ENCODE assay signal across 15 mouse cellular contexts in the genomic region with DNA sequence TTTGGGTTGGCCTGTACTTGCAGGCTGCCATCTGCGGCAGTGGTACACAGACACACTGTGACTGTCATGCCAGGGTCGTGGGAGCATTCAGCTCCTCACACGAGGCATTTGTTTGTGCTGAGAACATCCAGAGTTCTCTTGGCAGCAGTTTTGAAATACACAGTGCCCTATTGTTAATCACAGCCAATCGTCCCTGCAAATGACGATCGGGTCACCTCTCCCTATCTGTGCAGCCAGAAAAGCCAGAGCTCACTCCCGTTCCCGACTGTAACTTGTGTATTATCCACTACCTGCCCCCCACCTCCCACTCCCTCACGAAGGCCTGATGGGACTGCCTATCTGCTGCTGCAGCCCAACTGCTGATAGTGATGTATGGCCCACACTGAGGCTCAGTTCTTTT.
DNase-seq lines count a peak whose midpoint lies in the region; ATAC-seq and TF ChIP-seq lines count a peak whose summit lies in the region.
"Had no signal": no experiment of that assay in that cellular context is flagged by ENCODE, and none has a peak within 500 bp of the region (broad histone marks: within the 10 kb centered on the region; RNA-seq: fewer than 3 reads in every experiment).

No protein-coding gene starts in this region.

- H3K9me3 ChIP-seq in forebrain, embryonic 12.5 days: 0 out of 2 replicates have a peak, but pooled peaks cover 6% of the 10 kb centered on the region
- no peaks in the 10 kb centered on the region for H3K9me3 ChIP-seq in forebrain, embryonic 13.5 days (replicated peaks)
- H3K9me3 ChIP-seq in midbrain, embryonic 13.5 days: no peaks in the 10 kb centered on the region
- H3K9me3 ChIP-seq in midbrain, embryonic 15.5 days: no peaks in the 10 kb centered on the region
- no peaks in the 10 kb centered on the region for H3K9me3 ChIP-seq in forebrain, postnatal 0 days (ENCODE audit: low read length)
- H3K9me3 ChIP-seq in midbrain, postnatal 0 days (ENCODE audit: low read length): no peaks in the 10 kb centered on the region
- H3K9me3 ChIP-seq: heart, embryonic 13.5 days; kidney, embryonic 15.5 days; liver, embryonic 15.5 days had no signal

- intact Hi-C loops in gastrocnemius, postnatal 14 days (cut with DNase I; ENCODE audit: low total_unique reads): no loop called here
- intact Hi-C loops in gastrocnemius, postnatal 36 days (cut with DNase I): no loop called here

- H3K4me1 ChIP-seq in forebrain, embryonic 12.5 days: 0 out of 2 replicates have a peak, but pooled peaks cover 6% of the 10 kb centered on the region
- peaks cover 10% of the 10 kb centered on the region for H3K4me1 ChIP-seq in forebrain, embryonic 13.5 days
- peaks cover 17% of the 10 kb centered on the region for H3K4me1 ChIP-seq in midbrain, embryonic 13.5 days (replicated peaks)
- H3K4me1 ChIP-seq in midbrain, embryonic 15.5 days: peaks cover 10% of the 10 kb centered on the region
- H3K4me1 ChIP-seq in forebrain, postnatal 0 days (ENCODE audit: insufficient read depth): no peaks in the 10 kb centered on the region
- H3K4me1 ChIP-seq in midbrain, postnatal 0 days (ENCODE audit: insufficient read depth, low read length): no peaks in the 10 kb centered on the region
- H3K4me1 ChIP-seq: liver, embryonic 15.5 days had no signal

- no peak overlapping the region for H3K9ac ChIP-seq in forebrain, embryonic 12.5 days
- no peak overlapping the region for H3K9ac ChIP-seq in forebrain, embryonic 13.5 days
- H3K9ac ChIP-seq in midbrain, embryonic 13.5 days (replicated peaks): no peak overlapping the region
- no peak overlapping the region for H3K9ac ChIP-seq in midbrain, embryonic 15.5 days
- no peak overlapping the region for H3K9ac ChIP-seq in forebrain, postnatal 0 days
- H3K9ac ChIP-seq in midbrain, postnatal 0 days (replicated peaks; ENCODE audit: low read length, poor library complexity, severe bottlenecking): no peak overlapping the region
- H3K9ac ChIP-seq: heart, embryonic 13.5 days; kidney, embryonic 15.5 days; liver, embryonic 15.5 days had no signal

- WGBS in forebrain, embryonic 12.5 days: 50% methylated on average over 9 of the region's 9 CpGs
- WGBS in forebrain, embryonic 13.5 days: 44% methylated on average over 9 of the region's 9 CpGs
- 60% methylated on average over 9 of the region's 9 CpGs for WGBS in midbrain, embryonic 13.5 days
- 50% methylated on average over 9 of the region's 9 CpGs for WGBS in midbrain, embryonic 15.5 days
- WGBS in forebrain, postnatal 0 days: 21% methylated on average over 9 of the region's 9 CpGs
- WGBS in midbrain, postnatal 0 days: 54% methylated on average over 9 of the region's 9 CpGs

- no peak for TF ChIP-seq CTCF in forebrain, postnatal 0 days (IDR thresholded peaks at IDR 0.05; ENCODE audit: low read depth)
- TF ChIP-seq CTCF in midbrain, postnatal 0 days (IDR thresholded peaks at IDR 0.05): no peak

- no peak overlapping the region for H3K4me3 ChIP-seq in forebrain, embryonic 12.5 days (replicated peaks)
- no peak overlapping the region for H3K4me3 ChIP-seq in forebrain, embryonic 13.5 days
- no peak overlapping the region for H3K4me3 ChIP-seq in midbrain, embryonic 13.5 days (replicated peaks)
- no peak overlapping the region for H3K4me3 ChIP-seq in midbrain, embryonic 15.5 days
- no peak overlapping the region for H3K4me3 ChIP-seq in forebrain, postnatal 0 days (ENCODE audit: low read depth, low read length)
- H3K4me3 ChIP-seq in midbrain, postnatal 0 days (ENCODE audit: low read depth, low read length): no peak overlapping the region
- H3K4me3 ChIP-seq: heart, embryonic 13.5 days; kidney, embryonic 15.5 days; liver, embryonic 15.5 days had no signal

- 0 out of 2 replicates have a peak overlapping the region, but pooled peaks have one; percentile 15 for H3K27ac ChIP-seq in forebrain, embryonic 12.5 days
- no peak overlapping the region for H3K27ac ChIP-seq in forebrain, embryonic 13.5 days
- no peak overlapping the region for H3K27ac ChIP-seq in midbrain, embryonic 13.5 days
- no peak overlapping the region for H3K27ac ChIP-seq in midbrain, embryonic 15.5 days
- H3K27ac ChIP-seq in forebrain, postnatal 0 days (ENCODE audit: low read depth, low read length): no peak overlapping the region
- no peak overlapping the region for H3K27ac ChIP-seq in midbrain, postnatal 0 days (ENCODE audit: low read depth, low read length)
- H3K27ac ChIP-seq: heart, embryonic 13.5 days; kidney, embryonic 15.5 days; liver, embryonic 15.5 days had no signal

- 0 out of 2 replicates have a peak, but pooled peaks cover 6% of the 10 kb centered on the region for H3K27me3 ChIP-seq in forebrain, embryonic 12.5 days
- no peaks in the 10 kb centered on the region; the same call in 1 of the 2 replicates for H3K27me3 ChIP-seq in forebrain, embryonic 13.5 days
- H3K27me3 ChIP-seq in midbrain, embryonic 13.5 days: no peaks in the 10 kb centered on the region
- H3K27me3 ChIP-seq in midbrain, embryonic 15.5 days (replicated peaks): no peaks in the 10 kb centered on the region
- no peaks in the 10 kb centered on the region for H3K27me3 ChIP-seq in forebrain, postnatal 0 days (ENCODE audit: insufficient read depth, low read length)
- no peaks in the 10 kb centered on the region for H3K27me3 ChIP-seq in midbrain, postnatal 0 days (ENCODE audit: insufficient read depth, low read length)
- H3K27me3 ChIP-seq: kidney, embryonic 15.5 days; liver, embryonic 15.5 days; Patski had no signal

- no peaks in the 10 kb centered on the region for H3K36me3 ChIP-seq in forebrain, embryonic 12.5 days (replicated peaks)
- H3K36me3 ChIP-seq in forebrain, embryonic 13.5 days (ENCODE audit: poor library complexity, severe bottlenecking): no peaks in the 10 kb centered on the region
- no peaks in the 10 kb centered on the region for H3K36me3 ChIP-seq in midbrain, embryonic 13.5 days
- no peaks in the 10 kb centered on the region for H3K36me3 ChIP-seq in midbrain, embryonic 15.5 days (replicated peaks)
- H3K36me3 ChIP-seq in forebrain, postnatal 0 days (ENCODE audit: insufficient read depth): no peaks in the 10 kb centered on the region; the same call in 1 of the 2 replicates
- H3K36me3 ChIP-seq in midbrain, postnatal 0 days (ENCODE audit: insufficient read depth, low read length): no peaks in the 10 kb centered on the region
- H3K36me3 ChIP-seq: heart, embryonic 13.5 days; kidney, embryonic 15.5 days; liver, embryonic 15.5 days had no signal

- H3K4me2 ChIP-seq in forebrain, embryonic 12.5 days: no peak overlapping the region
- H3K4me2 ChIP-seq in forebrain, embryonic 13.5 days: no peak overlapping the region
- H3K4me2 ChIP-seq in midbrain, embryonic 13.5 days (replicated peaks): no peak overlapping the region
- no peak overlapping the region for H3K4me2 ChIP-seq in midbrain, embryonic 15.5 days
- no peak overlapping the region for H3K4me2 ChIP-seq in forebrain, postnatal 0 days (ENCODE audit: low read depth)
- no peak overlapping the region for H3K4me2 ChIP-seq in midbrain, postnatal 0 days (ENCODE audit: low read depth, low read length, poor library complexity, severe bottlenecking)
- H3K4me2 ChIP-seq: heart, embryonic 13.5 days; kidney, embryonic 15.5 days; liver, embryonic 15.5 days had no signal

- DNase-seq in forebrain, postnatal 0 days: no peak
- DNase-seq in midbrain, postnatal 0 days (ENCODE audit: low spot score): peak; percentile 66
- no peak for DNase-seq in gastrocnemius, postnatal 14 days
- no peak for DNase-seq in gastrocnemius, postnatal 36 days
- DNase-seq: cerebellum, adult 9-10 months; lung, postnatal 4 days; right cerebral cortex, postnatal 4 days had no signal

- no peak for ATAC-seq in forebrain, embryonic 12.5 days (ENCODE audit: low FRiP score)
- ATAC-seq in forebrain, embryonic 13.5 days: no peak
- ATAC-seq in midbrain, embryonic 13.5 days: peak; percentile 41; the same call in 1 of the 2 replicates
- ATAC-seq in midbrain, embryonic 15.5 days (replicated peaks): no peak
- ATAC-seq in forebrain, postnatal 0 days: peak; percentile 50
- 0 out of 2 replicates have a peak, but pooled peaks have one; percentile 54 for ATAC-seq in midbrain, postnatal 0 days (ENCODE audit: low FRiP score)
- ATAC-seq: Patski had no signal

Comparison
In these comparisons a context has a peak if more than half of its experiments do, and no peak if none do; other contexts are left out.
1. ATAC-seq: peak in midbrain, embryonic 13.5 days (single experiment), forebrain, postnatal 0 days (single experiment) and midbrain, postnatal 0 days (single experiment); none in forebrain, embryonic 12.5 days (single experiment), forebrain, embryonic 13.5 days (single experiment) and midbrain, embryonic 15.5 days (single experiment).